Mouse (Mus musculus) heart, adult 11 months (tissue): ENCODE results near the gene Actl7b.
A peak's percentile ranks its signal among the peaks of the same experiment; 100 is the strongest.

Experiments used
- DNase-seq: peaks from one replicate; pipeline ENCODE4 v3.0.0; 2022

Gene Actl7b

DNA sequence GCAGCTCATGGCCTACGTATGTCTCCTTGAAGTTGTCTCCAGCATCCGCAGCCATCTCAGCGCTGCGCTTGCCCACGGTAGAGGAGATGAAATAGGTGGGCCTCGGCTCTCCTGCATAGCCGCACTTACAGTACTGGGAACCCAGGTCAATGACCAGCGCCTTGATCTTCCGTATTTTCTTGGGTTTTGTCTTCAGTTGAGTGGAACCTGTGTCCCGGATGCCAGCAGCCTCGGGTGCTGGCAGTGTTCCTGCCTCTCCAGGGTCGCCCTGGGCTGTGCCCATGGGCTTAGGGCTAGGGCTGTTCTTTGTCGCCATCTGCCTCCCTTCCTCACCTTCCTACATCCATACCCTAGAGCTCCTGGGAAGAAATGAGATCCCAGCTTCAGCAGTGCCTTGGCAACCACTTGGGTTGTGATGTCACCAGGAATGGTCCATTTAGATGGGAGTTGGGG is at the start of gene Actl7b:
Actl7b (minus strand) TSS at position 403 of the 453 bp plus-strand sequence.
- DNase-seq = peak; percentile 77

DNA sequence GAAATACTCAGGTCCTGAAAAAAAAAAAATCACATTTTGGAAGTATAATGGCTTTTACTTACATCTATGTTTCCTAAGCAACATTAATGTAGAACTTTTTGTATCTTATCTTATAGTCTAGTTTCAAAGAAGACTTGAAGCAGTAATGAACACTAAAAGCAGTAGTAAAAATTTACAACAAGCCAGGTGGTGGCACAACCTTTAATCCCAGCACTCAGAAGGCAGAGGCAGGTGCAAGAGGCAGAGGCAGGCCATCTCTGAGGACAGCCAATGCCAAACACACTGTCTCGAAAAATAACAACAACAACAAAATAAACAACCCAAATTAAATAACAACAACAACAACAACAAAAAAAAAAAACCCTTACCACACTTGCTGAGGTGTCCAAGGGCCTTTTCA is 29.8 kb upstream of the Actl7b start:
- no peak for DNase-seq

DNA sequence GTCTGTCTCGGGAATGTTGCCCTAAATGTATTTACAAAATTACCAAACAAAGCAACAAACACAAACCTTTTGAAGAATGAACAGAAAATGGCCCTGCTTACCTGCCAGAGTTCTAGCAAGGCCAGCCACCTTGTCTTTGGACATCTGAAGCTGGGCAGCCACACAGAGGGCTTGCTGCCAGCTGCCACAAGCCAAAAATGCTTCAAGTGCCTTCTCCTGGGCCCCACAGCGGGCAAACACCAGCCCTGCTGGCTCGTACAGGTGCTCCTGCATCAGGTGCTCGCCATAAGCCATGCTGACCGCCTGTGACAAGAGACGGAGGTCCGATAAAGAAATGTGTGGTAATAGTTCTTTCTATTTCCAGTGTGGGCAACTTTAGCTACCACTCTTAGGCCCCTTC is 27.7 kb upstream of the Actl7b start:
- peak; percentile 95 for DNase-seq

DNA sequence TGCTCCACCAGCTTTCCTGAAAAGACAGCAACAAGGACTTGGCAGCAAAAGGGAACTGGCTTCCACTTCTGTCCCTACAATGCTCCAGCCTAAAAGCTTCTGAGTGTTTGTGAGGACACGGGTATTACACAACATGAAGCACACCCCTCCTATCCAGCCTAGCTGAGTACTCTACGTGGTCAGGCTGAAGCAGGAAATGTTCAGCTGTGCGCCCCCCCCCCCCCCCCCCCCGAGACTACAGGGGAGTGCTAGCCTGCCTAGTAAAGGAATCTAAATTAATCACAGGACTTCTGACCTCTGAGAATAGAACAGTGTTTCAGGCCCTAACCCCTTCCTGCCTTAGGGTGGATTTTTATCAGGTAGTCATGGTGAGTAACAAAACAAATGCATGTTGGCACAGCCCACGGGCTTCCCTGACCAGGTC is 26.6 kb upstream of the Actl7b start:
- peak; percentile 96 for DNase-seq

DNA sequence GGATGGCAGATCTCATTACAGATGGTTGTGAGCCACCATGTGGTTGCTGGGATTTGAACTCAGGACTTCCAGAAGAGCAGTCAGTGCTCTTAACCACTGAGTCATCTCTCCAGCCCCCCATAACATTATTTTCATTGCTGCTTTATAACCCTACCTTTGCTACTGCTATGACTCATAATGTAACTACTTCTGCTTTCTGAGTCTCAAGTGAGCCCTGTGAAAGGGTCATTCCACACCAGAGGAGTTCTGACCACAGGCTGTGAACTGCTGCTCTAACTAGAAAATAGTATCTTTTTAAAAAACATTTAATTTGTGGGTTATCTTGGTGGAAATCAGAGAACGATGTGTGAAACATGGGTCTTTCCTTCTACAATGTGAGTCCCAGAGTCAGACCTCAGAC is 16.4 kb upstream of the Actl7b start:
- DNase-seq = no peak

DNA sequence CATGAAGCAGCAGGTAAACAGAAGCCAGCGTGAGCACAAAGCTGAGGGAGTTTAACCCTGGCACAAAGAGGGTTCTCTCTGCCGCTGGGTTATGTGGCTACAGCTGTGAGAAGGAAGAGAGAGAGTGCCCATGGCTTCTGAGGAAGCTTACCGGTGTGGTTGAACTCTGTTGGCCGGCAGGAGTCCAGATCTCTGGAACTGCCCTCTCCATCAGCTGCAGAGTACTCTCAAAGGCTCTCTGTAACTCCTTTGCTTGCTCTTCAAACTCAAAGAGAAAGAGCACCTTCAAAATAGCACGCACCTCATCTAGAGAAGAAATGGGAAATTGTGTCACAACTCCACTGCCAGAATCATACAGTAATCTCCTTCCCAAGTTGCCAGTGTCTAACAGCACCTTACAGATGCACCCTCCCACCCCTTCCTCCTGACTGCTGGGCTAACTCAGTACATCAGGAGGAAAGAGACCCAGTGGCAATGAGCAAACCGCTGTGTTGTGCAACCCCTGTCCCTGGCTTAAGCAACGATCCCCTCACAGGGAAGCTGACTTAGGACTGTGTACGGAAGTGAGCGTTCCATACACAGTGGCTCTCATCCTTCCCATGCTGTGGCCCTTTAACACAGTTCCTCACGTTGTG is 15.8 kb upstream of the Actl7b start:
- peak; percentile 91 for DNase-seq

DNA sequence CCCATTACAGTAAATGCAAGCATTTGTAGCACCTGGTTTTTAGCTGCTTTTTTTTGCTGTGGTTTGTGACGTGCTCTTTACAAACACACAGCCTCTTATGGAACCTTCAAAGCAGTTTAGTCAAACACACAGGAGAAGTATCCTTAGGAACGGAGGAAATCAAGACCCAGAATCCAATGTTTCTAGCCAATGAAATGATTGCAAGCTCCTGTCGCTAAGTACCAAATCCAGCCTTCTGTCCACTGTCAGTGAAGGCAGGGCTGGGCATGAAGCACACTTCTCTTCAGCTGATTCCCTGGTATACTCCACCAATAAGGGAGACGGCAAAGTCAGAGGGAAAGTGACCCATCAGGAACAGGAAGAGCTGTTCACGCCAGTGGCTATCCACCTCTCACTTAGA is 14.8 kb upstream of the Actl7b start:
- peak; percentile 13 for DNase-seq

DNA sequence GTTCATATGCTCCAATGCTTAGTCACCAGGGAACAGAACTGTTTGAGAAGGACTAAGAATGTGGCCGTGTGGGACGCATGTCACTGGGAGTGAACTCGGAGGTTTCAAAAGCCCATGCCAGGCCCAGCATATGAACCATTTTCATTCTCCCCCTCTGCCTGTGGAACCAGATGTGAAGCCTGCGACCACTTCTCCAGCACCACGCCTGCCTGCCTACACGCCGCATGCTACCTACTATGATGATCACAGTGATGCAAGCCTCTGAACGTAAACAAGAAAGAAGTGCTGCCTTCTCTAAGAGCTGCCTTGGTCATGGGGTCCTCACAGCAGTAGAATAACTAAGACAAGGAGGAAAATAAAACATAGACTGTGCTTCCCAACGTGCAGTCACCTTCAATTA is 6.2 kb upstream of the Actl7b start:
- peak; percentile 61 for DNase-seq

DNA sequence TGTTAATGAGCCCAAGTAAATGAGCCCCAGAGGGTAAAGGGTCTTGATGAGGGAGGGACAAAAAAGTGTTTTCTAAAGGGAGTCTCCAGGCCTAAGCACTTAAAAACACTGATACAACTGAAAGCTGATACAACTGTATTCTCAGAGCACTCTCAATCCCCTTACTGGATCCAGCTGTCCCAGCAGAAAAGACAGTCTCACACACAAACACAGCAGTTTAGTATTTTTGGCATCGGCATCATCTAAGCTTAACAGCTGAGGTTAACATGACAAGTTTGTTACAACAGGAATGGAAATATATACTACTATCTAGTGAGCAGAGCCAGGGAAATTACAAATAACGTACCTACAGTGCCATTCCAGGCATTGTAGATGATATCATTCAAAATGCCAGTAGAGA is 5.1 kb upstream of the Actl7b start:
- peak; percentile 40 for DNase-seq

DNA sequence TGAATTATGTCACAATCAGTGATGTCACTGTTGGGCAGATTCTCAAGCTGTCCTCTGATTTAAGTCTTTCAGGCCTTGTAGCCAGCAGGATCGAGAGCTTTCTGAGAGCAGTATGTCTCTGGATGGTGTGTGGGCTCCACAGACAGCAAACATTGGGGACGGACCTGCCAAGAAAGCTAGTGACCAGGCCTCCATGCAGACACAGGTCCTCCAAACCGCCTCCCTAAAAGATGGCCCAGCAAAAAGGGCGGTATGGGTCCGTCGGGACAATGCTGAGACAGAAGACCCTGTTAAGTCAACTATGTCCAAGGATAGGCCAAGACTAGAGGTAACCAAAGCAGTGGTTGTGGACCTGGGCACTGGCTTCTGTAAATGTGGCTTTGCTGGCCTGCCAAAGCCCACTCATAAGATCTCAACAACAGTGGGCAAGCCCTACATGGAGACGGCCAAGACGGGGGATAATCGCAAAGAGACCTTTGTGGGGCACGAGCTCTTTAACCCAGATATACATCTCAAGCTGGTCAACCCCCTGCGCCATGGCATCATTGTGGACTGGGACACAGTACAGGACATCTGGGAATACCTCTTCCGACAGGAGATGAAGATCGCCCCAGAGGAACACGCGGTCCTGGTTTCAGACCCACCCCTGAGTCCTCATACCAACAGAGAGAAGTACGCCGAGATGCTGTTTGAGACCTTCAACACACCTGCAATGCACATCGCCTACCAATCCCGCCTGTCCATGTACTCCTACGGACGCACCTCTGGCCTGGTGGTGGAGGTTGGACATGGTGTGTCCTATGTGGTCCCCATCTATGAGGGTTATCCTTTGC is 2.3 kb upstream of the Actl7b start, which contains the start of gene Actl7a:
Actl7a (plus strand) TSS at position 51 of the 833 bp plus-strand sequence.
- DNase-seq = peak; percentile 83

DNA sequence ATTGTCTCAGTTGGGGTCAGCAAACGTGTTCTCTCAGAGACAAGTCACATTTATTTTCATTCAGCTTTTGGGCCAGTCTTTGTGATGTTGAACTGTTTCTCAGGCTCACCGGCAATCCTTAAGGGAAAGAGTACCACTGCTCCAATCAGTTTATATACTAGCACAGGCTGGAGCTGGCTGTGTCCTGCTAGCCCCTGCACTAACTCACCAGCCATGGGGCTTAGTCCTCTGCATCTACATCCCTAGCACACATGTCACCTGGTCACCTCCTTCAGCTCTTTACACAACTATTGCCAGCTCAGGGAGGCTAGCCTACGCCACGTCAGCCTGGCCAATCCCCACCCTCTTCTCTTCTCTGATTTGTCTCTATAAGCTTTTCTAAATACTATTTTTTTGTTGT is 1.5 kb upstream of the Actl7b start:
- DNase-seq = peak; percentile 77

DNA sequence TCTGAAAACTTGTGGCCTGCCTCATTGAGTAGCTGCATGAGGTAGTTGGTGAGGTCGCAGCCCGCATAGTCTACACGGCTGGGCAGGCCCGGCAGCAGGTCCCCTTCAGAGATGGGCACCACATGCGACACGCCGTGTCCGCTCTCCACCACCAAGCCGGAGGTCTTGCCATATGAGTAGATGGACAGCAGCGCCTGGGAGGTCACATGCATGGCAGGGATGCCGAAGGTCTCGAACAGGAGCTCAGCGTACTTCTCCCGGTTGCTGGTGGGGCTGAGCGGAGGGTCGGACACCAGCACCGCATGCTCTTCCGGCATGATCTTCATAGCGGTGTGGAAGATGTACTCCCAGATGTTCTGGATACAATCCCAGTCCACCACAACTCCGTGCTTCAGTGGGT is 632 bp downstream of the Actl7b start:
- DNase-seq = peak; percentile 83

DNA sequence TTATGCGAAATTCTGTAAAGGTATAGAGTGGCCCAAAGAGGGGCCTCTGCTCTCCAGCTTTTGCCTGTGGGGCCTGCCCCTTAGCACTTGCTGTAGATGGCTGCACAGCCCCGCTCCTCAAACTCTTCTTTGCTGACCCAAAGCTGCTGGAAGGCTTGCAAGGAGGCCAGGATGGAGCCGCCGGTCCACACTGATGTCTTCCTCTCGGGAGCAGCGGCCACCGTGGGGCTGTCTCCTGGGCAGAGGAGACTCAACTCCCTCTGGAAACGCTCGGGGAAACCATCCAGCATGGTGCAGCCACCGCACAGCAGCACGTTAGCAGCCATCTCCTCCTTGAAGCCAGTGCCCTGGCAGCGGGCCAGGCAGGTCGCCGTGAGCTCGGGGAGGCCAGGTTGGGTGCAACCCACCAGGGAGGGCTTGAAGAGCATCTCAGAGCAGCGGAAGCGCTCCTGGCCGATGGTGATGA is 1.2 kb downstream of the Actl7b start, which contains the start of gene Gm26657:
Gm26657 (plus strand) TSS at position 51 of the 466 bp plus-strand sequence.
- DNase-seq = peak; percentile 84

DNA sequence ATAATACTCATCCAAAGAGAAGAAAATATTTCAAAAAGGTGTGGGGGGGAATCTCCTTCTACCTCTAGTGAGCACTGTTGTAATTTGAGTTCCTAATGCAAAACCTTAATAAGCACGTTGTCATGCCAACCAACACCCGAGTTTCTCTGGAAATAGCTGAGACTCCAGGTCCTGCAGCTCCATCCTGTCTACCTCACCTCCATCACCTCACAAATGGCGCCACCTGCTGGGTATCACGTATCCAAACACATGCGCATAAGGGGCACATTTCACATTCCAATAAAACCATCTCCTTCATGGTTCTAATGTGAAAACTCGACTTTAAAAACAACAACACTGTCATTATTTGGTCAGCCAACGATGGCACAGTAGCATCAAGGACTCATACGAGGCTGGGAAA is 15.4 kb downstream of the Actl7b start:
- peak; percentile 43 for DNase-seq

DNA sequence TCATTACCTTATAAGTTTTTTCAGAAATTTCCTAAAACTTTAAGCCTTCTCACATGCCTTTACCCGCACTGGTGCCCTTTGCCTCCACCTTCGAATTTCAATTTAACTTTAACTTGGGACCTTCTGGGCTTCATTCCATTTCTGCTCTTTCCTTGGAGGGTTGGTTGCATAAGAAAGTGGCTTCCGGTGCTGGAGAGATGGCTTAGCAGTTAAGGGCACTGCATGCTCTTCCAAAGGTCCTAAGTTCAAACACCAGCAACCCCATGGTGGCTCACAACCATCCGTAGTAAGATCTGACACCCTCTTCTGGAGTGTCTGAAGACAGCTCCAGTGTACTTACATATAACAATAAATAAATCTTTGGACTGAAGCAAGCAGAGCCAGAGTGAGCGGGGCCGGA is 18.0 kb downstream of the Actl7b start:
- peak; percentile 72 for DNase-seq

DNA sequence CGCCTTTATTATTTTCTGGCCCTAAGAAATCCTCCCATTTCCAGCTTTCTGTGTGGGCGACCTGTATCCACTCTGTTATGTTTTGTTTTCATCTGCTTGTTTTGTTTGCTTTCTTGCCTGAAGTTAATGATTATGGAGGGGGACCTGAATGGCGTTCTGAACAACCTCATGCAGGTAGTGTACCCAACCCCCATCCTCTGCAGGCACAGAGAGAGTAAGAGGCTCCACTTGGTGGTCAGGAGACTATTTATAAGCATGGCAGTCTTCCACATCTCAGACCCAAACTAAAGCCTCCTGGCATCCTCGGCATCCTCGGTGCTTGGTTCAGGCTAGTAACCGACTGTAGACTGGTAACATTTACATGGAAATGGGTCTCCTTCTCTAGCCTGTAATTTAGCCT is 18.9 kb downstream of the Actl7b start:
- peak; percentile 85 for DNase-seq

DNA sequence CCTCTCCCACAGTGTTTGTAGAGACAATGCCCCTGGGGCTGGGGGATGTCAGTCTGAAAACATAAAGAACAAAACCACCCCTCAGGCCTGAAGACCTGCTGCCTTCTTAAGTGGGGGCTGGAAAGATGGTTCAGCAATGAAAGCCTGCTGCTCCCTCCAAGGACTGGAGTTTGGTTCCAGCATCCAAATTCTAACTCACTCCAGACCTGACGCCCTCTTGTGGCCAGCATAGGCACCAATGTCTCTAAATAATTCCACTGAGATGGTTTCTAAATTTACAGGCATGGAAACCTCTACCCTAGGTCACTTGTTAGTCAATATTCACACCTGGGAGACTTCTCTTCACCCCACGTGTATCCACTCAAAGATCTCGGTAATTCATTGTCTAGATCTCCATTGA is 19.8 kb downstream of the Actl7b start:
- peak; percentile 66 for DNase-seq

DNA sequence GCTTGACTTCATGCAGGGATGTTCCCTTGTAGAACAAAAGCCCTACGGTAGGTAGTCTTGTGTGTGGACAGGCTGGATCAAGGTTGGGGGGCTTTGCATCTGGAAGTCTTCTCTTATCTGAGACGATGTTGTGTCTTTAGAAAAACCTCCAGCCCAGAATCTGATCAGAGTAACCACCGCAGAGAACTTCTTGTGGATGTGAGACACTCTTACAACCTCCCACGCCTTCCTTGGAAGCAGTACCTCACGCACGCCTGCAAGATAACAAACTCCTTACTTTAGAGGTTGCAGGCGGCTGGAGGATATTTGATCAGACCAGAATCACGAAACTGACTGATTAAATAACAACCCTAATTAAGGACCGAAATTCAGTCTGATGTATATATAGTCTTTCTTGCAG is 20.8 kb downstream of the Actl7b start:
- DNase-seq = peak; percentile 72

DNA sequence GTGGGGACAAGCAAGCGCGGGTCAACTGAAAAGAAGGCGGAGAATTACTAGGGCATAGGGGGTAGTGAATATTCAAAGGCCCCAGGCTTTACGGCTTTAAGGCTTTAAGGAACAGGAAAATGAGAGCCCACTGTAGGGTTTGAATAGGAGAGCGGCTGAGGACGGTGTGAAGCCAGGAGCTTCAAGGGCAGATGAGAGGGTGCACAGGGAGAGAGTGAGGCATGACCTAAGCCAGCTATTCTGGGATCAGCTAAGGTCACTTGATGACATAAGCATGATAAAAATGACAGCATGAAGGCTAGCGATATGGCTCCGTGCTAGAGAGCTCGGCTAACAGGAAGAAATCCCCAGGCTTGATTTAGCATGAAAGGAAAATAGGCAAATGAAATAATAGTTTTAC is 21.8 kb downstream of the Actl7b start:
- DNase-seq = no peak

DNA sequence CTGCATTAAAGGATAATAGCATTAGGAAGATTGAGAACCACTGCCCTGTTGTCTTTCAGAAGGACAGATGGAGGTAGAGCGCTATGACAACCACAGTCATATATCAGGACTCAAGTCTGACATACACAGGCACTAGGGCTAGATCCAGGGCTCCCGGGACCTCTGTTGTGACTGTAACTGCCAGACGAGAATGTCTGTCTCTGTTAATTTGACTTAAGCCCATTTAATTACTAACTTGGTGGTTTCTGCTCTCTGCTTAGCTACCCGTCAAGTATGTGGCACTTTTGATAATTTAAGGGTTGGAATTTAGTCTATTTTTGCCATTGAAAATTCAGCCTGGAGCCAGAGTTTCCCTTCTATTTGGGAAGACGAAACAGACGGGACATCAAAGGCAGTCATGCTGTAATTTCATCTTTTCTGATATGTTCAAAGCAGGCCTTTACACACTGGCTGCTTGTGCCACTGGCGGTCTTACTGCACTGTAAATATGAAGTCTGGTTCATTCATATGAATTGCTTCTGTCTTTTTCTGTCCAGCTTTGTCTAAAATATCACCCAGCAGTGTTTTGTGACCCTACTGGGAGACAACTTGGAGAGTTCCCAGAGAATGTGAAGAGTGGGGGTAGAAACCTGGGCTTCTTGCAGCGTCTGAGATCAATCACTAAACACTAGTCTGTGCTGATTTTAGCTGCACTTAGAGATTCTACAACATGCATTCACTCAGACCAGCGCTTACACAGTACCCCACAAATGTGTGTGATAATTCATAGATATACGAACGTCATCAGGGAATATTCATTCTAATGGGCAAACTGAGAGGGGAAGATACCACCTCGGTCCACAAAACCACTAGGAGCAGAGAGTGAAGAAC is 22.4 kb downstream of the Actl7b start:
- DNase-seq = no peak

DNA sequence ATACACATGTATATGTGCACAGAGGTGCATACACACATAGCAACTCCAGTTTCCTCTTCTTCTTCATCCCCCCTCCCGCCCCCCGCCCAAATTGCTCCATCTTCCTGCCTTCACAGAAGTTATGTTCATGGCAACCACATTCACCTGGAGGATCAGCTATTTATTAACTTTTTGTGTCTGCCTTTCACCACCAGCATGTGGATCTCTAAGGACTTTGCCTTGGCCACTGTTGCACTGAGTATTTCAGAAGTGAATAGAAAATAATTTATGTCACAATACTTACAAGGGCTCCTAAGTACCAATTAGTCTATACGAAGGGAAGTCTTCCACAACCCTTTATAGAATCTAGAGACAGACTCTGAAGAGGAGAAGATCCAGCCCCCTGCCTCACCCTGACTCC is 23.3 kb downstream of the Actl7b start:
- no peak for DNase-seq

DNA sequence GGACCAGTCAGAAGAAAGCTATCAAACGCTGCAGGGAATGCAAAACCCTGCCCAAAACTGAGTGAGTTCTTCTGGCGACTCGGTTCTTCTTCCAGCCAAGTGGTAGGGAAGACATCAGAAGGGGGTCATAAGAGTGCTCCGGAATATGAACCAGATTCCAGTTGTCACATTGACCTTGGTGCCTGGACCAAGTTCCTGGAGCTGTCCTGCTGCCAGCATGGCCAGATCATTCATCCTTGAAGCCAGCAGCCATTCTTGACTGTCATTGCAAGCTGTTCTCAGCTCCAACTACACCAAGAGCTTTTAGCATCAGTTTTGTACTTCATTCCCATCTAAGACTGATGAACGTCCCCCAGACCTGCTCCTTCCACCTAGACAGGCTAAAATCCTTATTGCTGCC is 24.4 kb downstream of the Actl7b start:
- DNase-seq = no peak

DNA sequence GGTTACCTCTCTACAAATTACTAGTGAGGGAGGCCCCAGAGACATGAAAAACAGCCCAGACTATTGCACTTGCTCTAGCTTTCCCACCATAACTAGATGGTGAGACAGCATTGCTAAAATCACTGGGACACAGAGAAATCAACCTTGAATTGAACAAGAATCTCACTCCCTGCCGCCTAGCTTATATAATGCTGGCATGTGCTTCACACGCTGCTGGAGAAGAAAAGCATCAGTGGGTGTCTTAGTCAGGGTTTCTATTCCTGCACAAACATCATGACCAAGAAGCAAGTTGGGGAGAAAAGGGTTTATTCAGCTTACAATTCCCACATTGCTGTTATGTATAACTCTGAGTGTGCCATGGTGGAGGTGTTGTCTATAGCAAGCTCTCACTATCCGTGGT is 28.1 kb downstream of the Actl7b start:
- DNase-seq = no peak
